Mouse (Mus musculus): ENCODE measurements around the gene Fmo3. TPM values are rescaled to one million over a fixed set of nuclear protein-coding genes. Genes with fewer than 3 reads are reported as not detected.

Fmo3 gene
- polyA plus RNA-seq (2015; fragmentation: Nextera tagmentation; extraction: Ambion mirVana) = 0.06 and 0.10 TPM in 2 replicates

GRCm38 (mm10) chr1:162984428-162984827, at the start of gene Fmo3:
Fmo3 (minus strand) TSS chr1:162984528.
- Histone ChIP-seq H3K27me3 (ENCODE audit: control insufficient read depth, insufficient read depth, low read length) (no peaks in the 10 kb centered on the region), H3K4me2 (replicated peaks; ENCODE audit: low read depth) (no peak within 1 kb of the TSS), H3K36me3 (ENCODE audit: control insufficient read depth, insufficient read depth, low read length) (no peaks in the 10 kb centered on the region), H3K4me3 (ENCODE audit: low read depth, low read length) (no peak within 1 kb of the TSS), H3K27ac (replicated peaks) (no peak within 1 kb of the TSS), H3K9ac (ENCODE audit: low read length) (no peak within 1 kb of the TSS), H3K9me3 (ENCODE audit: control insufficient read depth, low read length) (no peaks in the 10 kb centered on the region), H3K4me1 (replicated peaks; ENCODE audit: control insufficient read depth, insufficient read depth) (no peaks in the 10 kb centered on the region)
- no peak for ATAC-seq (ENCODE audit: low FRiP score, low TSS enrichment)
- 78% methylated on average over 1 of the region's 1 CpGs for WGBS
- TF ChIP-seq CTCF (IDR thresholded peaks at IDR 0.05; ENCODE audit: low read depth) (no peak), EP300 (optimal IDR thresholded peaks at IDR 0.05) (no peak)
- DNase-seq (ENCODE audit: low spot score) = no peak

- Histone ChIP-seq H3K4me2 (replicated peaks; ENCODE audit: low read depth) (no peak overlapping the region), H3K9me3 (ENCODE audit: control insufficient read depth, low read length) (no peaks in the 10 kb centered on the region), H3K27ac (replicated peaks) (no peak overlapping the region), H3K4me3 (ENCODE audit: low read depth, low read length) (no peak overlapping the region), H3K9ac (ENCODE audit: low read length) (no peak overlapping the region), H3K27me3 (ENCODE audit: control insufficient read depth, insufficient read depth, low read length) (no peaks in the 10 kb centered on the region), H3K4me1 (replicated peaks; ENCODE audit: control insufficient read depth, insufficient read depth) (no peaks in the 10 kb centered on the region), H3K36me3 (ENCODE audit: control insufficient read depth, insufficient read depth, low read length) (no peaks in the 10 kb centered on the region)
- TF ChIP-seq EP300 (optimal IDR thresholded peaks at IDR 0.05) (no peak), CTCF (IDR thresholded peaks at IDR 0.05; ENCODE audit: low read depth) (no peak)
- DNase-seq (ENCODE audit: low spot score) (no peak), ATAC-seq (ENCODE audit: low FRiP score, low TSS enrichment) (no peak)
Measured at GRCm38 (mm10) chr1:163023075-163023474, 38.7 kb upstream of the Fmo3 start.

- no peak overlapping the region for H3K9ac ChIP-seq (ENCODE audit: low read length)
- no peak overlapping the region for H3K27ac ChIP-seq (replicated peaks)
- DNase-seq (ENCODE audit: low spot score) (no peak), ATAC-seq (ENCODE audit: low FRiP score, low TSS enrichment) (no peak)
- H3K4me2 ChIP-seq (replicated peaks; ENCODE audit: low read depth) = no peak overlapping the region
- H3K9me3 ChIP-seq (ENCODE audit: control insufficient read depth, low read length) = no peaks in the 10 kb centered on the region
- no peak overlapping the region for H3K4me3 ChIP-seq (ENCODE audit: low read depth, low read length)
- TF ChIP-seq EP300 (optimal IDR thresholded peaks at IDR 0.05) (no peak), CTCF (IDR thresholded peaks at IDR 0.05; ENCODE audit: low read depth) (no peak)
- no peaks in the 10 kb centered on the region for H3K27me3 ChIP-seq (ENCODE audit: control insufficient read depth, insufficient read depth, low read length)
- H3K36me3 ChIP-seq (ENCODE audit: control insufficient read depth, insufficient read depth, low read length) = no peaks in the 10 kb centered on the region
- H3K4me1 ChIP-seq (replicated peaks; ENCODE audit: control insufficient read depth, insufficient read depth) = no peaks in the 10 kb centered on the region
- 44% methylated on average over 3 of the region's 3 CpGs for WGBS
Measured at GRCm38 (mm10) chr1:163009220-163009619, 24.9 kb upstream of the Fmo3 start.

- no peak overlapping the region for H3K27ac ChIP-seq (replicated peaks)
- ATAC-seq (ENCODE audit: low FRiP score, low TSS enrichment) = no peak; the same call in 1 of the 2 replicates
- 40% methylated on average over 2 of the region's 2 CpGs for WGBS
Measured at GRCm38 (mm10) chr1:163003496-163003895, 19.2 kb upstream of the Fmo3 start.

GRCm38 (mm10) chr1:163001271-163001829, 17.0 kb upstream of the Fmo3 start:
- no peak for ATAC-seq (ENCODE audit: low FRiP score, low TSS enrichment)
- no peak for DNase-seq (ENCODE audit: low spot score)

More at GRCm38 (mm10) chr1:163003496-163003895, 19.2 kb upstream of the Fmo3 start:
- no peak for TF ChIP-seq CTCF (IDR thresholded peaks at IDR 0.05; ENCODE audit: low read depth)
- no peak for TF ChIP-seq EP300 (optimal IDR thresholded peaks at IDR 0.05)
- DNase-seq (ENCODE audit: low spot score) = no peak
- no peaks in the 10 kb centered on the region for H3K27me3 ChIP-seq (ENCODE audit: control insufficient read depth, insufficient read depth, low read length)
- H3K9me3 ChIP-seq (ENCODE audit: control insufficient read depth, low read length) = no peaks in the 10 kb centered on the region
- H3K9ac ChIP-seq (ENCODE audit: low read length) = no peak overlapping the region
- no peak overlapping the region for H3K4me3 ChIP-seq (ENCODE audit: low read depth, low read length)
- no peaks in the 10 kb centered on the region for H3K4me1 ChIP-seq (replicated peaks; ENCODE audit: control insufficient read depth, insufficient read depth)
- no peak overlapping the region for H3K4me2 ChIP-seq (replicated peaks; ENCODE audit: low read depth)
- H3K36me3 ChIP-seq (ENCODE audit: control insufficient read depth, insufficient read depth, low read length) = no peaks in the 10 kb centered on the region

GRCm38 (mm10) chr1:162987546-162987945, 3.2 kb upstream of the Fmo3 start:
- Histone ChIP-seq H3K27ac (replicated peaks) (no peak overlapping the region), H3K9ac (ENCODE audit: low read length) (no peak overlapping the region), H3K4me2 (replicated peaks; ENCODE audit: low read depth) (no peak overlapping the region), H3K36me3 (ENCODE audit: control insufficient read depth, insufficient read depth, low read length) (no peaks in the 10 kb centered on the region), H3K27me3 (ENCODE audit: control insufficient read depth, insufficient read depth, low read length) (no peaks in the 10 kb centered on the region), H3K4me1 (replicated peaks; ENCODE audit: control insufficient read depth, insufficient read depth) (no peaks in the 10 kb centered on the region), H3K4me3 (ENCODE audit: low read depth, low read length) (no peak overlapping the region), H3K9me3 (ENCODE audit: control insufficient read depth, low read length) (no peaks in the 10 kb centered on the region)
- TF ChIP-seq CTCF (IDR thresholded peaks at IDR 0.05; ENCODE audit: low read depth) = no peak
- TF ChIP-seq EP300 (optimal IDR thresholded peaks at IDR 0.05) = peak; percentile 12
- 41% methylated on average over 3 of the region's 3 CpGs for WGBS
- no peak for ATAC-seq (ENCODE audit: low FRiP score, low TSS enrichment)
- DNase-seq (ENCODE audit: low spot score) = no peak

More at GRCm38 (mm10) chr1:163001271-163001829, 17.0 kb upstream of the Fmo3 start:
- H3K27me3 ChIP-seq (ENCODE audit: control insufficient read depth, insufficient read depth, low read length) = no peaks in the 10 kb centered on the region
- WGBS = 40% methylated on average over 4 of the region's 4 CpGs
- no peak overlapping the region for H3K9ac ChIP-seq (ENCODE audit: low read length)
- no peaks in the 10 kb centered on the region for H3K9me3 ChIP-seq (ENCODE audit: control insufficient read depth, low read length)
- H3K36me3 ChIP-seq (ENCODE audit: control insufficient read depth, insufficient read depth, low read length) = no peaks in the 10 kb centered on the region
- no peak overlapping the region for H3K27ac ChIP-seq (replicated peaks)
- no peak overlapping the region for H3K4me2 ChIP-seq (replicated peaks; ENCODE audit: low read depth)
- no peaks in the 10 kb centered on the region for H3K4me1 ChIP-seq (replicated peaks; ENCODE audit: control insufficient read depth, insufficient read depth)
- H3K4me3 ChIP-seq (ENCODE audit: low read depth, low read length) = no peak overlapping the region
- peak; percentile 77 for TF ChIP-seq EP300 (optimal IDR thresholded peaks at IDR 0.05)
- TF ChIP-seq CTCF (IDR thresholded peaks at IDR 0.05; ENCODE audit: low read depth) = no peak

Data from stomach, postnatal 0 days (tissue).